Mouse (Mus musculus) liver, embryonic 14.5 days (tissue): ENCODE results near the gene Fgd2. TPM values are rescaled to one million over a fixed set of nuclear protein-coding genes. Genes with fewer than 3 reads are reported as not detected.
"Not testable (repeated sequence)": the region's sequence is repeated elsewhere in the genome, so short reads cannot be mapped to it uniquely, and the experiment has no call there.

ENCODE experiments used
- ATAC-seq: fragments of 200-750 bp; cut with Nextera tagmentation; 2 replicates; pipeline ENCODE4 v1.8.0; 2017; ENCODE audit warnings: moderate number of reproducible peaks, mild to moderate bottlenecking, moderate library complexity; ENCODE audit not compliant: insufficient read depth
- DNase-seq, 3 experiments: peaks; one replicate each; pipeline ENCODE4 v3.0.0-alpha.2; 2012 to 2013; ENCODE audit warnings: low read depth in 3 of 3, low spot score in 3 of 3
- H3K27ac ChIP-seq: fragments of 300-500 bp; sonication (generic); 2 replicates; pipeline ENCODE4 v1.5.1; 2014; ENCODE audit warnings: moderate library complexity, mild to moderate bottlenecking, control low read depth, inconsistent platforms
- H3K27me3 ChIP-seq: fragments of 300-500 bp; sonication (generic); 2 replicates; pipeline ENCODE4 v1.6.1; 2014; ENCODE audit warnings: mild to moderate bottlenecking, low read length, moderate library complexity; ENCODE audit not compliant: control insufficient read depth, insufficient read depth
- H3K36me3 ChIP-seq: fragments of 300-500 bp; sonication (generic); replicated peaks from 2 replicates; pipeline ENCODE4 v1.6.1; 2014; ENCODE audit warnings: low read depth; ENCODE audit not compliant: control insufficient read depth, insufficient read depth
- H3K4me1 ChIP-seq, 2 experiments: fragments of 200-500 bp in 1 of 2; fragments of 300-500 bp in 1 of 2; sonication (generic) in 1 of 2; replicated peaks; 2 replicates each; pipeline ENCODE4 v1.6.1; 2012 to 2014; ENCODE audit warnings: antibody characterized with exemption in 1 of 2, inconsistent platforms in 1 of 2, low read length in 1 of 2; ENCODE audit not compliant: control insufficient read depth in 2 of 2, insufficient read depth in 2 of 2
- H3K4me2 ChIP-seq: fragments of 300-500 bp; sonication (generic); 2 replicates; pipeline ENCODE4 v1.6.1; 2014; ENCODE audit warnings: low read depth, mild to moderate bottlenecking, control low read depth, moderate library complexity
- H3K4me3 ChIP-seq, 2 experiments: fragments of 200-500 bp in 1 of 2; fragments of 300-500 bp in 1 of 2; sonication (generic) in 1 of 2; 2 replicates each; pipeline ENCODE4 v1.5.1; 2012 to 2014; ENCODE audit warnings: low read depth in 2 of 2, low read length in 2 of 2, mild to moderate bottlenecking in 2 of 2, control low read depth in 1 of 2, inconsistent platforms in 1 of 2, moderate library complexity in 1 of 2; ENCODE audit not compliant: insufficient read depth in 1 of 2
- H3K9ac ChIP-seq: fragments of 300-500 bp; sonication (generic); replicated peaks from 2 replicates; pipeline ENCODE4 v1.6.1; 2014; ENCODE audit warnings: mild to moderate bottlenecking, control low read depth, moderate library complexity
- H3K9me3 ChIP-seq: fragments of 300-500 bp; sonication (generic); 2 replicates; pipeline ENCODE4 v1.6.1; 2016; ENCODE audit warnings: low read length, mixed read lengths; ENCODE audit not compliant: control insufficient read depth
- CTCF ChIP-seq: IDR thresholded peaks from 2 replicates; pipeline ENCODE4 v1.5.1; 2016; ENCODE audit warnings: antibody characterized with exemption, low read depth, control low read depth
- EP300 ChIP-seq: IDR thresholded peaks from 2 replicates; pipeline ENCODE4 v1.6.1; 2016; ENCODE audit warnings: antibody characterized with exemption, low read depth
- WGBS: fragments of 180-500 bp; shearing (Covaris S2); extraction: QIAGEN DNeasy Blood & Tissue Kit; methylation state at CpG from one replicate; pipeline ENCODE4 v1.1.7; 2014; ENCODE audit not compliant: insufficient replicate concordance; 5-methylcytosine and 5-hydroxymethylcytosine counted together
- polyA plus RNA-seq, 2 experiments: library from polyadenylated mRNA; depleted of rRNA in 1 of 2; stranded (reverse) in 1 of 2; unstranded in 1 of 2; fragments of >200 nt; fragmentation: Nextera tagmentation in 1 of 2; extraction: Ambion mirVana in 1 of 2; gene quantifications; 2 replicates each; pipeline versions ENCODE4 v1.2.1 to v1.2.3; 2012 to 2014

Gene Fgd2
- polyA plus RNA-seq, 2 experiments, result 3.8 to 8.5 TPM

DNA sequence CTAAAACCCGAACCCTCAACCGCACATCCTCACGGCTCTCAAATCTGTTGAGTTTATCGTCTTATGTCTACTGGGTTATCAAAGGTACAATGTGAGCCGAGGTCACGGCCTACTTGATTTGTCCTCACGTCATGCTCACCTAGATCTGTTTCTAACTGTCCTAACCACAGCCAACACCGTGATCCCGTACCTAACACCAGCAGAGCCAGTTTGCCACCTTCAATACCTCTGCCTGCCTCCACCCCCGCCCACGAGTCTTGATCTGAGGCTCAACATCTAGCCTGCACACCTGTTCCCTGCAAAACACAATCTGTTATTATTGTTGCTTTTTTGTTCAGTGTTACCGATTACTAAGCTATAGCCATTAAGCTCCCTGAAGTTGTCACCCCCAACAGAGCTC is 15.4 kb upstream of the Fgd2 start:
- H3K9ac ChIP-seq, result no peak overlapping the region
- peaks cover 13 to 22% of the 10 kb centered on the region in 2 experiments for H3K4me1 ChIP-seq
- 77% methylated on average over 12 of the region's 12 CpGs for WGBS
- no peaks in the 10 kb centered on the region for H3K9me3 ChIP-seq
- H3K4me3 ChIP-seq, result no peak overlapping the region
- no peaks in the 10 kb centered on the region for H3K36me3 ChIP-seq
- no peak overlapping the region for H3K27ac ChIP-seq
- no peak for TF ChIP-seq EP300
- TF ChIP-seq CTCF, result no peak
- DNase-seq (no peak), ATAC-seq (no peak)
- no peak overlapping the region for H3K4me2 ChIP-seq
- no peaks in the 10 kb centered on the region for H3K27me3 ChIP-seq

DNA sequence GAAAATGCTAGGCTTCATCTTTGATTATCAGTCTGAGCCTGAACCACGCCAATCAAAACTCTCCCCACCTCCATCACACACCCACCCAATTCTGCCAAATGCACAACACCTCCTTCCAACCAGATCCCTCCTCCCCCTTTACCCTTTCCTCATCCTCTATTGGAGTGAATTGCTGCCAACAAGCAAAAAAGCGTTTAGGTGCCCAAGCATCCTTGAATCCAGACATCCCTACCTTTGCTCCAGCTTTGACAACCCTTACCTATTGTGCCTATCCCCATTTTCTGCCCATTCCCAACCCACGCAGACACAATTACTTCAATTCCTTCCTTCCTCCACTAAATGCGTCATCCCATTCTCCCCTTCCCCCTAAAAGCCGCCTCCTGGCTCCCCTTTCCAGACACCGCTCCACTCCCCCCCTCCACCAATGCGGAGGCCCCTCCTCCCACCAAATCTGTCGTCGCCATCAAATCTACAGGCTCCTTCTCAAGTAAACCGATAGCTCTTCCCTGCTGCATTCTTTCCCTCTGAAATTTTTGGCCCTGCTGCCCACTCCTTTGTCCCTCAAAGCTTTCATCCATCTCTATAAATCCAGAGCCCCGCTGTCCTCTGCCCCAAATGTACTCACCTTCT is 14.1 kb upstream of the Fgd2 start:
- Histone ChIP-seq H3K36me3 (no peaks in the 10 kb centered on the region), H3K27ac (no peak overlapping the region; the same call in 1 of the 2 replicates)
- 7% methylated on average over 11 of the region's 11 CpGs for WGBS

GRCm38 (mm10) chr17:29347126-29347644 is 13.5 kb upstream of the Fgd2 start:
- Histone ChIP-seq H3K9me3 (no peaks in the 10 kb centered on the region), H3K9ac (peak overlapping the region; percentile 79), H3K27me3 (no peaks in the 10 kb centered on the region), H3K4me3 (peak overlapping the region; percentile 71 to 100), H3K4me1 (peaks cover 13 to 20% of the 10 kb centered on the region in 2 experiments), H3K36me3 (no peaks in the 10 kb centered on the region), H3K4me2 (peak overlapping the region; percentile 95), H3K27ac (peak overlapping the region; percentile 19)
- TF ChIP-seq CTCF (no peak), EP300 (no peak)
- under 1% methylated on average over 42 of the region's 45 CpGs for WGBS
- DNase-seq, result no peak
- peak; percentile 42 for ATAC-seq

More for the DNA sequence above, 14.1 kb upstream of the Fgd2 start:
- DNase-seq (no peak), ATAC-seq (no peak)
- Histone ChIP-seq H3K4me3 (peak overlapping the region; percentile 71 to 100), H3K4me1 (peaks cover 13 to 22% of the 10 kb centered on the region in 2 experiments), H3K27me3 (no peaks in the 10 kb centered on the region), H3K4me2 (peak overlapping the region; percentile 95), H3K9me3 (no peaks in the 10 kb centered on the region), H3K9ac (peak overlapping the region; percentile 79)
- no peak for TF ChIP-seq CTCF
- TF ChIP-seq EP300, result no peak

DNA sequence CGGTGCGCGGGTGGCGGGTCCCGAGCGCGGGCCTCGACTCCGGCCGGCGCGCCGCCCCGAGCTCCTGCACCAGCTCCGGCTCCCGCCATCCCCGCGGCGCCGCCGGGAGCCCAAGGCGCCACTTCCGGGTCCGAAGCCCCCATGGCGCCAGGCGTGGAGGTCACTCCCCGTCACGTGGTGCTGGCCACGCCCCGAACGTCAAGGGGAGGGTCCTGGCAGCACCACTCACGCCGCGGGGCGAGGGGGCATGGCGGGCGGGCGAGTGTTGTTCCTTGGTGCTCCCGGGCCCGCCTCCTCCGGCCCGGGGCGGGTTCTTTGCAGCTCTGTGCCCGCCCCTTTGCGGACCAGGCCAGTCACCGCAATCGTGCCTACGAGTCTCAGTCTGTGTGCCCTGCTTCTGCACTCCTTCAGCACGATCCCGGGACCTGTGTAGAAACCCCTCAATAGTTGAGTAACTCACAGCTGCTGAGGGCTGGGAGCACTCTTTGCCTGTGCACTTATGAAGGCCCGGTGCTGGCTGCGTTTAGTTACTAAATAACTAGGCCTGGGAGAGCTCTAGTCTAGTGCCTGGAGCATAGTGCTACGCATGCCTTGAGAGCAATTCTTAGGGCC is 13.0 kb upstream of the Fgd2 start, which contains the start of gene Mtch1:
TSS of gene Mtch1 (minus strand) at position 290 of the 612 bp plus-strand sequence.
- Histone ChIP-seq H3K27me3 (no peaks in the 10 kb centered on the region), H3K4me2 (peak within 1 kb of the TSS; percentile 95), H3K4me1 (peaks cover 13 to 20% of the 10 kb centered on the region in 2 experiments), H3K27ac (peak within 1 kb of the TSS; percentile 45), H3K9ac (peak within 1 kb of the TSS; percentile 79), H3K36me3 (no peaks in the 10 kb centered on the region), H3K4me3 (peak within 1 kb of the TSS; percentile 71 to 100), H3K9me3 (no peaks in the 10 kb centered on the region)
- ATAC-seq (peak; percentile 98), DNase-seq (peak; percentile 95 to 96 (median 95))
- no peak for TF ChIP-seq EP300
- TF ChIP-seq CTCF, result no peak
- WGBS, result 1% methylated on average over 53 of the region's 53 CpGs

DNA sequence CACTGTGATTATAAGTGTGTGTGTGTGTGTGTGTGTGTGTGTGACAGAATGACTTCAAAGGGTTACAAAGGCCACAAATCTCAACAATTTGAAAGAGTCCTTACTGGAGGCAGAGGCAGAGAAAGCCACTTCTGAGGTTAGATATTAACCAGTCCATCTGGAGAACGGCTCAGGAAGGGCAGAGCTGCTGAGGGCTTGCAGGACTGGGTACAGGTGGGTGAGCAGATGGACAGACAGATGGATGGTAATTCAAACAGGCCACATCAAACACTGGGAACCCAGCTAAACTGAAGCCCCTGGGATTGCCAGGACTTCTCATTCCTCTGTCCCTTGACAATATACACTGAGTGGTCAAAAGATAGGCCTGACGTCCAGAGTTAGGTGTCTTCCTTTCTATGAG is 11.7 kb upstream of the Fgd2 start:
- H3K27ac ChIP-seq, result no peak overlapping the region
- DNase-seq (no peak), ATAC-seq (no peak)
- H3K9me3 ChIP-seq, result no peaks in the 10 kb centered on the region
- no peak for TF ChIP-seq CTCF
- TF ChIP-seq EP300, result no peak
- no peaks in the 10 kb centered on the region for H3K36me3 ChIP-seq
- peaks cover 13 to 18% of the 10 kb centered on the region in 2 experiments for H3K4me1 ChIP-seq
- no peaks in the 10 kb centered on the region for H3K27me3 ChIP-seq
- H3K4me2 ChIP-seq, result no peak overlapping the region
- H3K9ac ChIP-seq, result no peak overlapping the region
- H3K4me3 ChIP-seq, result no peak overlapping the region
- WGBS, result 55% methylated on average over 2 of the region's 2 CpGs

DNA sequence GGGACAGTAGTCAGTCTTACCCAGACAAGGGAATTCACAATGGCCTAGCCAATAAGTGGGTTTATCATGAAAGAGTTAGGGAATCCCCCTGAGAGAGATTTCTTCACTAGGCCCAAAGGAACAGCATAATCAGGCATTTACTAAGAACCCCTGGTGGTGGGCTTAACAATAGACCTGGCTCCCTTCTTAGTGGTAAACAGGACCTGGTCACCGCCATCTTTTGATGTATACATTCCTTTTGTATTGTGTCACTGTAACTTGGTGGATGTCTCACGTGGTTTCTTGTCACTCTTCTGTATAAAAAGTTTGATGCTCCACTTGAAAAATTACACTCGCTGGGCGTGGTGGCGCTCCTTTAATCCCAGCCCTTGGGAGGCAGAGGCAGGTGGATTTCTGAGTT is 9.7 kb upstream of the Fgd2 start:
- WGBS, result 67% methylated on average over 5 of the region's 5 CpGs
- H3K36me3 ChIP-seq, H3K9me3 ChIP-seq, H3K4me2 ChIP-seq, H3K27me3 ChIP-seq, H3K9ac ChIP-seq, DNase-seq, H3K27ac ChIP-seq, H3K4me3 ChIP-seq, ATAC-seq: not testable (repeated sequence)
- H3K4me1 ChIP-seq, result peaks cover 13 to 16% of the 10 kb centered on the region in 2 experiments
